Comparison of ENCODE assay signal across 24 mouse cellular contexts in the genomic region with DNA sequence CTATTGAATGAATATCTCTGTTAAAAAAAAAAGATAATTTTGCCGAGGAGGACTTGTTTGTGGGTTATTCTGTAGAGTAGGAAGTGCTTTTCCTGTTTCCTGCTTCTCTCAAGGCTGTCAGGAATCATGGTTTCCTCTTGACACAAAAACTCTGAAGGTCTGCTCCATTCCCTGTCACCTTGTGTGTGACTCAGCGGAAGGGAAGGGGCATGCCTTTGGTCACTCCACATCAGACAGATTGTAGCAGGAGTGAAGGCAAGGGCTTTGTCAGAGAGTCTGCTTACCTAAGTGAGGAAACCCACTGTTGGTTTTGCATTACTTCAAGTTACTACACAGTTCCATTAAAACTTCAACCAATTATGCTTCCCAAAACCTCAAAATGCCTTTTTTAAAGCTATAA.
DNase-seq lines count a peak whose midpoint lies in the region; ATAC-seq and TF ChIP-seq lines count a peak whose summit lies in the region.
"Had no signal": no experiment of that assay in that cellular context is flagged by ENCODE, and none has a peak within 500 bp of the region (broad histone marks: within the 10 kb centered on the region; RNA-seq: fewer than 3 reads in every experiment).

No protein-coding gene starts in this region.

- intact Hi-C loops in heart, postnatal 10 days (cut with DNase I), result no loop called here

- no peak for TF ChIP-seq POLR2A in liver, adult 2 months (IDR thresholded peaks at IDR 0.05; ENCODE audit: extremely low read depth, insufficient read depth, low read length)

- peak; percentile 80 for DNase-seq in heart, adult 11 months
- DNase-seq in heart, postnatal 10 days, result no peak
- DNase-seq in liver, adult 2 months (ENCODE audit: extremely low read depth, low read depth, low spot score), result peak; percentile 10
- no peak for DNase-seq in liver, embryonic 11.5 days (ENCODE audit: low spot score)
- DNase-seq in kidney, postnatal 25 days, result peak; percentile 34 to 51
- DNase-seq: B cell, adult 2 months; cerebellum, adult 18-20 months; cerebellum, postnatal 14 days; gastrocnemius, postnatal 36 days; layer of hippocampus, adult 9-11 months; lung, postnatal 36 days; right cerebral cortex, postnatal 14 days had no signal

- no peaks in the 10 kb centered on the region for H3K27me3 ChIP-seq in liver, adult 2 months (ENCODE audit: control insufficient read depth, insufficient read depth, low read length)
- no peaks in the 10 kb centered on the region for H3K27me3 ChIP-seq in liver, embryonic 11.5 days (replicated peaks; ENCODE audit: control insufficient read depth, insufficient read depth, low read length)
- H3K27me3 ChIP-seq in kidney, embryonic 15.5 days, result no peaks in the 10 kb centered on the region
- H3K27me3 ChIP-seq in intestine, embryonic 16.5 days (replicated peaks; ENCODE audit: control insufficient read depth, insufficient read depth, low read length), result no peaks in the 10 kb centered on the region
- H3K27me3 ChIP-seq: CH12.LX; embryonic facial prominence, embryonic 13.5 days; forebrain, embryonic 13.5 days; lung, embryonic 15.5 days; megakaryocyte, embryonic 14.5 days; midbrain, embryonic 13.5 days; Patski had no signal

- no peak overlapping the region for H3K4me2 ChIP-seq in liver, embryonic 11.5 days
- no peak overlapping the region for H3K4me2 ChIP-seq in kidney, embryonic 15.5 days
- no peak overlapping the region for H3K4me2 ChIP-seq in intestine, embryonic 16.5 days (ENCODE audit: low read depth, low read length)
- H3K4me2 ChIP-seq: embryonic facial prominence, embryonic 13.5 days; forebrain, embryonic 13.5 days; lung, embryonic 15.5 days; midbrain, embryonic 13.5 days had no signal

- 70% methylated on average over 2 of the region's 2 CpGs for WGBS in liver, adult 2 months
- 55% methylated on average over 2 of the region's 2 CpGs for WGBS in liver, embryonic 11.5 days
- 71% methylated on average over 2 of the region's 2 CpGs for WGBS in kidney, embryonic 15.5 days
- WGBS in intestine, embryonic 16.5 days, result 77% methylated on average over 2 of the region's 2 CpGs

- H3K36me3 ChIP-seq in liver, adult 2 months (ENCODE audit: control insufficient read depth, insufficient read depth, low read length), result no peaks in the 10 kb centered on the region
- H3K36me3 ChIP-seq in liver, embryonic 11.5 days (ENCODE audit: control insufficient read depth, insufficient read depth, low read length), result no peaks in the 10 kb centered on the region
- no peaks in the 10 kb centered on the region for H3K36me3 ChIP-seq in kidney, embryonic 15.5 days
- H3K36me3 ChIP-seq in intestine, embryonic 16.5 days (ENCODE audit: control insufficient read depth, insufficient read depth, low read length), result no peaks in the 10 kb centered on the region
- H3K36me3 ChIP-seq: embryonic facial prominence, embryonic 13.5 days; G1E; lung, embryonic 15.5 days; midbrain, embryonic 13.5 days had no signal

- TF ChIP-seq CTCF in liver, adult 2 months (IDR thresholded peaks at IDR 0.05; ENCODE audit: low read depth, low read length), result no peak

- H3K27ac ChIP-seq in liver, adult 2 months (replicated peaks; ENCODE audit: insufficient read depth, low read depth, low read length), result no peak overlapping the region
- no peak overlapping the region for H3K27ac ChIP-seq in liver, embryonic 11.5 days (ENCODE audit: low read depth, low read length)
- no peak overlapping the region for H3K27ac ChIP-seq in kidney, embryonic 15.5 days
- H3K27ac ChIP-seq in intestine, embryonic 16.5 days (ENCODE audit: low read length), result no peak overlapping the region
- H3K27ac ChIP-seq: embryonic facial prominence, embryonic 13.5 days; forebrain, embryonic 13.5 days; left cerebral cortex, adult 2 months; lung, embryonic 15.5 days; midbrain, embryonic 13.5 days; stomach, postnatal 0 days had no signal

- no peaks in the 10 kb centered on the region for H3K9me3 ChIP-seq in liver, embryonic 11.5 days (ENCODE audit: control insufficient read depth, low read length)
- H3K9me3 ChIP-seq in kidney, embryonic 15.5 days (replicated peaks), result no peaks in the 10 kb centered on the region
- no peaks in the 10 kb centered on the region for H3K9me3 ChIP-seq in intestine, embryonic 16.5 days (ENCODE audit: control insufficient read depth, low read length)
- H3K9me3 ChIP-seq: embryonic facial prominence, embryonic 13.5 days; forebrain, embryonic 13.5 days; G1E; lung, embryonic 15.5 days; megakaryocyte, embryonic 14.5 days; midbrain, embryonic 13.5 days had no signal

- H3K4me1 ChIP-seq in liver, adult 2 months (ENCODE audit: control insufficient read depth, insufficient read depth, low read length), result no peaks in the 10 kb centered on the region
- H3K4me1 ChIP-seq in liver, embryonic 11.5 days (replicated peaks; ENCODE audit: control insufficient read depth, insufficient read depth, low read length), result no peaks in the 10 kb centered on the region
- H3K4me1 ChIP-seq in kidney, embryonic 15.5 days, result no peaks in the 10 kb centered on the region
- no peaks in the 10 kb centered on the region for H3K4me1 ChIP-seq in intestine, embryonic 16.5 days (ENCODE audit: control insufficient read depth, insufficient read depth, low read length)
- H3K4me1 ChIP-seq: embryonic facial prominence, embryonic 13.5 days; megakaryocyte, embryonic 14.5 days had no signal

- H3K9ac ChIP-seq in liver, adult 2 months (ENCODE audit: low read depth, low read length), result no peak overlapping the region
- H3K9ac ChIP-seq in liver, embryonic 11.5 days (ENCODE audit: low read depth, low read length), result no peak overlapping the region
- no peak overlapping the region for H3K9ac ChIP-seq in kidney, embryonic 15.5 days
- H3K9ac ChIP-seq in intestine, embryonic 16.5 days (ENCODE audit: low read depth, low read length), result no peak overlapping the region
- H3K9ac ChIP-seq: embryonic facial prominence, embryonic 13.5 days; forebrain, embryonic 13.5 days; lung, embryonic 15.5 days; midbrain, embryonic 13.5 days had no signal

- H3K79me2 ChIP-seq in liver, adult 2 months (ENCODE audit: control insufficient read depth, insufficient read depth, low read length), result no peaks in the 10 kb centered on the region

- ATAC-seq in liver, embryonic 11.5 days (replicated peaks; ENCODE audit: low FRiP score), result no peak
- 0 out of 2 replicates have a peak, but pooled peaks have one; percentile 36 for ATAC-seq in kidney, embryonic 15.5 days (replicated peaks; ENCODE audit: low FRiP score)
- ATAC-seq in intestine, embryonic 16.5 days, result no peak
- ATAC-seq: forebrain, embryonic 13.5 days; midbrain, embryonic 13.5 days; Patski had no signal

- H3K4me3 ChIP-seq in liver, adult 2 months (ENCODE audit: insufficient read depth, low read depth, low read length), result no peak overlapping the region
- no peak overlapping the region for H3K4me3 ChIP-seq in liver, embryonic 11.5 days (ENCODE audit: low read depth, low read length)
- H3K4me3 ChIP-seq in kidney, embryonic 15.5 days (replicated peaks), result no peak overlapping the region
- H3K4me3 ChIP-seq in intestine, embryonic 16.5 days (ENCODE audit: low read length), result no peak overlapping the region
- H3K4me3 ChIP-seq: embryonic facial prominence, embryonic 13.5 days; forebrain, embryonic 13.5 days; left cerebral cortex, adult 2 months; lung, embryonic 15.5 days; megakaryocyte, embryonic 14.5 days; midbrain, embryonic 13.5 days had no signal

Comparison
In these comparisons a context has a peak if more than half of its experiments do, and no peak if none do; other contexts are left out.
1. DNase-seq: peak in heart, adult 11 months (single experiment), liver, adult 2 months (single experiment) and kidney, postnatal 25 days (2 of 2); none in heart, postnatal 10 days (0 of 2) and liver, embryonic 11.5 days (single experiment).